Mouse (Mus musculus): ENCODE results near the gene Izumo2. TPM values are rescaled to one million over a fixed set of nuclear protein-coding genes. Genes with fewer than 3 reads are reported as not detected.

Izumo2 gene
- total and polyA plus RNA-seq, 3 experiments: not detected

GRCm38 (mm10) chr7:44728082-44728975 is 19.8 kb downstream of the Izumo2 start:
- Histone ChIP-seq H3K4me3 (ENCODE audit: control insufficient read depth in 1 of 2, insufficient read depth in 1 of 2, low read depth in 2 of 2, low read length in 2 of 2) (no peak overlapping the region), H3K4me1 (ENCODE audit: control insufficient read depth in 1 of 2, insufficient read depth in 2 of 2, low read length in 2 of 2) (no peaks in the 10 kb centered on the region), H3K36me3 (ENCODE audit: control insufficient read depth in 1 of 2, insufficient read depth in 2 of 2, low read length in 2 of 2) (no peaks in the 10 kb centered on the region), H3K9me3 (replicated peaks; ENCODE audit: insufficient read depth, low read length) (no peaks in the 10 kb centered on the region), H3K27me3 (ENCODE audit: control insufficient read depth in 1 of 2, insufficient read depth in 2 of 2, low read length in 2 of 2) (peaks cover 0 to 4% of the 10 kb centered on the region in 2 experiments; a peak in 2 of 4 replicates), H3K27ac (ENCODE audit: control insufficient read depth, low read depth, low read length) (no peak overlapping the region), H3K79me2 (ENCODE audit: control insufficient read depth, insufficient read depth, low read length, poor library complexity) (no peaks in the 10 kb centered on the region), H3K9ac (ENCODE audit: control insufficient read depth, low read depth, low read length, poor library complexity, severe bottlenecking) (no peak overlapping the region)
- no peak for DNase-seq (ENCODE audit: low read depth, low spot score)
- TF ChIP-seq ZC3H11A (IDR thresholded peaks at IDR 0.05; ENCODE audit: low read depth, low read length) (no peak), CTCF (IDR thresholded peaks at IDR 0.05 in 2 of 3, conservative IDR thresholded peaks at IDR 0.05 in 1 of 3; ENCODE audit: control insufficient read depth in 1 of 3, insufficient read depth in 1 of 3, low read depth in 2 of 3, low read length in 3 of 3, poor library complexity in 1 of 3, severe bottlenecking in 1 of 3) (no peak), MYB (IDR thresholded peaks at IDR 0.05; ENCODE audit: low read depth, low read length) (no peak), ZNF384 (IDR thresholded peaks at IDR 0.05; ENCODE audit: low read depth, low read length) (no peak), NELFE (IDR thresholded peaks at IDR 0.05; ENCODE audit: low read depth, low read length) (no peak), CHD1 (IDR thresholded peaks at IDR 0.05; ENCODE audit: low read depth, low read length) (no peak), CHD2 (IDR thresholded peaks at IDR 0.05; ENCODE audit: low read length) (no peak), GATA1 (IDR thresholded peaks at IDR 0.05; ENCODE audit: low read depth, low read length) (no peak)

- TF ChIP-seq ZKSCAN1 (IDR thresholded peaks at IDR 0.05; ENCODE audit: low read depth, low read length): no peak
- no peak for DNase-seq (ENCODE audit: low read depth, low spot score)
- no peaks in the 10 kb centered on the region for H3K79me2 ChIP-seq (ENCODE audit: control insufficient read depth, insufficient read depth, low read length, poor library complexity)
- no peaks in the 10 kb centered on the region for H3K4me1 ChIP-seq (ENCODE audit: control insufficient read depth in 1 of 2, insufficient read depth in 2 of 2, low read length in 2 of 2)
- H3K27me3 ChIP-seq (ENCODE audit: control insufficient read depth in 1 of 2, insufficient read depth in 2 of 2, low read length in 2 of 2): no peaks in the 10 kb centered on the region
- H3K36me3 ChIP-seq (ENCODE audit: control insufficient read depth in 1 of 2, insufficient read depth in 2 of 2, low read length in 2 of 2): no peaks in the 10 kb centered on the region
- no peaks in the 10 kb centered on the region for H3K9me3 ChIP-seq (replicated peaks; ENCODE audit: insufficient read depth, low read length)
- H3K27ac ChIP-seq (ENCODE audit: control insufficient read depth, low read depth, low read length): no peak overlapping the region
- no peak overlapping the region for H3K4me3 ChIP-seq (ENCODE audit: control insufficient read depth in 1 of 2, insufficient read depth in 1 of 2, low read depth in 2 of 2, low read length in 2 of 2)
- H3K9ac ChIP-seq (ENCODE audit: control insufficient read depth, low read depth, low read length, poor library complexity, severe bottlenecking): no peak overlapping the region
These were observed 25.2 kb downstream of the Izumo2 start for GRCm38 (mm10) chr7:44733723-44734122.

- Histone ChIP-seq H3K9me3 (replicated peaks; ENCODE audit: insufficient read depth, low read length) (no peaks in the 10 kb centered on the region), H3K27me3 (ENCODE audit: control insufficient read depth in 1 of 2, insufficient read depth in 2 of 2, low read length in 2 of 2) (no peaks in the 10 kb centered on the region; a peak in 1 of 4 replicates), H3K79me2 (ENCODE audit: control insufficient read depth, insufficient read depth, low read length, poor library complexity) (no peaks in the 10 kb centered on the region), H3K27ac (ENCODE audit: control insufficient read depth, low read depth, low read length) (no peak overlapping the region), H3K36me3 (ENCODE audit: control insufficient read depth in 1 of 2, insufficient read depth in 2 of 2, low read length in 2 of 2) (no peaks in the 10 kb centered on the region), H3K4me1 (ENCODE audit: control insufficient read depth in 1 of 2, insufficient read depth in 2 of 2, low read length in 2 of 2) (no peaks in the 10 kb centered on the region), H3K4me3 (ENCODE audit: control insufficient read depth in 1 of 2, insufficient read depth in 1 of 2, low read depth in 2 of 2, low read length in 2 of 2) (no peak overlapping the region), H3K9ac (ENCODE audit: control insufficient read depth, low read depth, low read length, poor library complexity, severe bottlenecking) (no peak overlapping the region)
- TF ChIP-seq RCOR1 (IDR thresholded peaks at IDR 0.05; ENCODE audit: low read depth, low read length): no peak
- no peak for TF ChIP-seq ZC3H11A (IDR thresholded peaks at IDR 0.05; ENCODE audit: low read depth, low read length)
- TF ChIP-seq ZNF384 (IDR thresholded peaks at IDR 0.05; ENCODE audit: low read depth, low read length): no peak
- TF ChIP-seq KAT2A (conservative IDR thresholded peaks at IDR 0.05; ENCODE audit: low read depth, low read length): no peak
- TF ChIP-seq POLR2AphosphoS2 (IDR thresholded peaks at IDR 0.05; ENCODE audit: low read length): no peak
- TF ChIP-seq SMC3 (IDR thresholded peaks at IDR 0.05; ENCODE audit: low read depth, low read length): no peak
- no peak for TF ChIP-seq TBP (IDR thresholded peaks at IDR 0.05; ENCODE audit: low read depth, low read length)
- no peak for TF ChIP-seq EP300 (IDR thresholded peaks at IDR 0.05; ENCODE audit: low read depth in 1 of 2, low read length in 2 of 2)
- no peak for TF ChIP-seq GABPA (IDR thresholded peaks at IDR 0.05; ENCODE audit: low read depth, low read length)
- TF ChIP-seq USF2 (IDR thresholded peaks at IDR 0.05; ENCODE audit: borderline replicate concordance in 1 of 2, insufficient read depth in 1 of 2, low read depth in 1 of 2, low read length in 2 of 2): no peak
- no peak for TF ChIP-seq GATA1 (IDR thresholded peaks at IDR 0.05; ENCODE audit: low read depth, low read length)
- no peak for DNase-seq (ENCODE audit: low read depth, low spot score)
These were observed 32.8 kb downstream of the Izumo2 start for GRCm38 (mm10) chr7:44741361-44741760.

All from MEL (cell line).